Mouse (Mus musculus): ENCODE data around the gene Zfp493. TPM values are rescaled to one million over a fixed set of nuclear protein-coding genes. Genes with fewer than 3 reads are reported as not detected.
A peak's percentile ranks its signal among the peaks of the same experiment; 100 is the strongest.
"Not testable (repeated sequence)": the region's sequence is repeated elsewhere in the genome, so short reads cannot be mapped to it uniquely, and the experiment has no call there.

The Zfp493 gene
- 2.4 and 2.8 TPM in 2 replicates for polyA plus RNA-seq (2015; fragmentation: Nextera tagmentation; extraction: Ambion mirVana)

GRCm38 (mm10) chr13:67779265-67780221 lies at the start of gene Zfp493:
Gene Zfp493 (plus strand): TSS chr13:67779693.
- H3K36me3 ChIP-seq, result no peaks in the 10 kb centered on the region
- peak within 1 kb of the TSS; percentile 86 for H3K4me2 ChIP-seq
- H3K9me3 ChIP-seq, result no peaks in the 10 kb centered on the region
- no peaks in the 10 kb centered on the region for H3K27me3 ChIP-seq
- H3K9ac ChIP-seq, result peak within 1 kb of the TSS; percentile 77
- peak within 1 kb of the TSS; percentile 57 for H3K4me3 ChIP-seq
- H3K27ac ChIP-seq (replicated peaks), result no peak within 1 kb of the TSS
- H3K4me1 ChIP-seq (replicated peaks), result peaks cover 6% of the 10 kb centered on the region
- ATAC-seq (ENCODE audit: low read depth), result peak; percentile 98
- 9% methylated on average over 26 of the region's 26 CpGs for WGBS

GRCm38 (mm10) chr13:67734391-67734790 lies 45.1 kb upstream of the Zfp493 start:
- H3K27ac ChIP-seq (replicated peaks), result not testable (repeated sequence)
- 96% methylated on average over 9 of the region's 9 CpGs for WGBS

GRCm38 (mm10) chr13:67742941-67743340 lies 36.6 kb upstream of the Zfp493 start:
- Histone ChIP-seq H3K4me3 (no peak overlapping the region), H3K4me2 (no peak overlapping the region), H3K9me3 (no peaks in the 10 kb centered on the region), H3K9ac (no peak overlapping the region), H3K27me3 (no peaks in the 10 kb centered on the region), H3K27ac (replicated peaks) (no peak overlapping the region), H3K36me3 (peaks cover 21% of the 10 kb centered on the region), H3K4me1 (replicated peaks) (no peaks in the 10 kb centered on the region)
- no peak for ATAC-seq (ENCODE audit: low read depth)
- 92% methylated on average over 3 of the region's 3 CpGs for WGBS

More at GRCm38 (mm10) chr13:67734391-67734790, 45.1 kb upstream of the Zfp493 start:
- ATAC-seq (ENCODE audit: low read depth); H3K27me3 ChIP-seq; H3K36me3 ChIP-seq; H3K9ac ChIP-seq; H3K4me1 ChIP-seq (replicated peaks); H3K4me2 ChIP-seq; H3K4me3 ChIP-seq: not testable (repeated sequence)
- peaks cover 12% of the 10 kb centered on the region; the same call in 1 of the 2 replicates for H3K9me3 ChIP-seq

- Histone ChIP-seq H3K4me2 (no peak overlapping the region), H3K27me3 (no peaks in the 10 kb centered on the region), H3K36me3 (peaks cover 31% of the 10 kb centered on the region), H3K9ac (no peak overlapping the region), H3K27ac (replicated peaks) (no peak overlapping the region), H3K4me1 (replicated peaks) (no peaks in the 10 kb centered on the region), H3K4me3 (no peak overlapping the region), H3K9me3 (peaks cover 7% of the 10 kb centered on the region)
- ATAC-seq (ENCODE audit: low read depth), result no peak
- 91% methylated on average over 9 of the region's 9 CpGs for WGBS
These were observed 35.6 kb upstream of the Zfp493 start for GRCm38 (mm10) chr13:67743896-67744295.

GRCm38 (mm10) chr13:67754333-67755306 lies 24.9 kb upstream of the Zfp493 start, which contains the start of gene Zfp85:
Gene Zfp85 (minus strand): TSS chr13:67755228.
- Histone ChIP-seq H3K9me3 (no peaks in the 10 kb centered on the region), H3K4me1 (replicated peaks) (peaks cover 8% of the 10 kb centered on the region), H3K36me3 (peaks cover 16% of the 10 kb centered on the region), H3K27me3 (no peaks in the 10 kb centered on the region), H3K27ac (replicated peaks) (peak within 1 kb of the TSS; percentile 34; the same call in 1 of the 2 replicates), H3K9ac (peak within 1 kb of the TSS; percentile 74), H3K4me2 (peak within 1 kb of the TSS; percentile 67), H3K4me3 (peak within 1 kb of the TSS; percentile 64)
- ATAC-seq (ENCODE audit: low read depth), result peak; percentile 95
- WGBS, result 8% methylated on average over 24 of the region's 24 CpGs

- no peak for ATAC-seq (ENCODE audit: low read depth)
- H3K27me3 ChIP-seq, result no peaks in the 10 kb centered on the region
- no peaks in the 10 kb centered on the region for H3K9me3 ChIP-seq
- WGBS, result 84% methylated on average over 6 of the region's 6 CpGs
- H3K27ac ChIP-seq (replicated peaks), result no peak overlapping the region
- no peak overlapping the region for H3K4me3 ChIP-seq
- peaks cover 8% of the 10 kb centered on the region for H3K4me1 ChIP-seq (replicated peaks)
- H3K4me2 ChIP-seq, result no peak overlapping the region
- no peak overlapping the region for H3K9ac ChIP-seq
- H3K36me3 ChIP-seq, result peaks cover 12% of the 10 kb centered on the region
These were observed 23.7 kb upstream of the Zfp493 start for GRCm38 (mm10) chr13:67755761-67756160.

- Histone ChIP-seq H3K27me3 (no peaks in the 10 kb centered on the region), H3K36me3 (no peaks in the 10 kb centered on the region), H3K4me3 (no peak overlapping the region), H3K4me2 (no peak overlapping the region), H3K9ac (no peak overlapping the region), H3K27ac (replicated peaks) (no peak overlapping the region), H3K9me3 (no peaks in the 10 kb centered on the region), H3K4me1 (replicated peaks) (no peaks in the 10 kb centered on the region; the same call in 1 of the 2 replicates)
- ATAC-seq (ENCODE audit: low read depth), result no peak
- WGBS, result 88% methylated on average over 1 of the region's 1 CpGs
These were observed 19.5 kb upstream of the Zfp493 start for GRCm38 (mm10) chr13:67759966-67760365.

GRCm38 (mm10) chr13:67763031-67763768 lies 16.3 kb upstream of the Zfp493 start:
- no peak overlapping the region for H3K4me2 ChIP-seq
- ATAC-seq (ENCODE audit: low read depth), result no peak
- H3K9me3 ChIP-seq, result no peaks in the 10 kb centered on the region
- H3K27ac ChIP-seq (replicated peaks), result no peak overlapping the region
- H3K4me3 ChIP-seq, result no peak overlapping the region
- H3K9ac ChIP-seq, result no peak overlapping the region
- no peaks in the 10 kb centered on the region for H3K4me1 ChIP-seq (replicated peaks)
- no peaks in the 10 kb centered on the region for H3K36me3 ChIP-seq
- 87% methylated on average over 2 of the region's 2 CpGs for WGBS
- no peaks in the 10 kb centered on the region for H3K27me3 ChIP-seq

GRCm38 (mm10) chr13:67791921-67792455 lies 12.5 kb downstream of the Zfp493 start:
- ATAC-seq (ENCODE audit: low read depth), result no peak
- H3K4me2 ChIP-seq, result no peak overlapping the region
- no peaks in the 10 kb centered on the region for H3K27me3 ChIP-seq
- WGBS, result 96% methylated on average over 10 of the region's 10 CpGs
- peaks cover 13% of the 10 kb centered on the region for H3K36me3 ChIP-seq
- H3K9me3 ChIP-seq, result peaks cover 10% of the 10 kb centered on the region; the same call in 1 of the 2 replicates
- no peak overlapping the region for H3K27ac ChIP-seq (replicated peaks)
- H3K4me3 ChIP-seq, result no peak overlapping the region
- H3K9ac ChIP-seq, result no peak overlapping the region
- H3K4me1 ChIP-seq (replicated peaks), result no peaks in the 10 kb centered on the region

- ATAC-seq (ENCODE audit: low read depth), result no peak
- 65% methylated on average over 3 of the region's 3 CpGs for WGBS
- H3K9me3 ChIP-seq, result no peaks in the 10 kb centered on the region
These were observed 19.1 kb downstream of the Zfp493 start for GRCm38 (mm10) chr13:67798618-67799017.

GRCm38 (mm10) chr13:67799151-67799550 lies 19.7 kb downstream of the Zfp493 start:
- not testable (repeated sequence) for H3K4me1 ChIP-seq (replicated peaks); H3K4me2 ChIP-seq; H3K27me3 ChIP-seq; H3K9ac ChIP-seq; ATAC-seq (ENCODE audit: low read depth); H3K36me3 ChIP-seq; H3K9me3 ChIP-seq; H3K4me3 ChIP-seq; H3K27ac ChIP-seq (replicated peaks)
- 77% methylated on average over 3 of the region's 3 CpGs for WGBS

More at GRCm38 (mm10) chr13:67798618-67799017, 19.1 kb downstream of the Zfp493 start:
- H3K4me1 ChIP-seq (replicated peaks), result no peaks in the 10 kb centered on the region
- H3K4me2 ChIP-seq, result no peak overlapping the region
- no peak overlapping the region for H3K4me3 ChIP-seq
- no peaks in the 10 kb centered on the region for H3K27me3 ChIP-seq
- no peak overlapping the region for H3K27ac ChIP-seq (replicated peaks)
- no peaks in the 10 kb centered on the region for H3K36me3 ChIP-seq
- no peak overlapping the region for H3K9ac ChIP-seq
